Mouse (Mus musculus) CH12.LX (cell line): ENCODE measurements at regions not wholly inside any gene's neighbourhood (a gene's known extent, or its start where the extent isn't known, plus 50 kb on each side); places are given as distances from the start of the nearest gene placed in this dataset.

Source experiments
- DNase-seq: peaks from one replicate; pipeline ENCODE4 v3.0.0-alpha.2; 2013; ENCODE audit errors: extremely low read depth
- H3K27ac ChIP-seq: 2 replicates; pipeline ENCODE4 v1.5.1; 2012; ENCODE audit warnings: low read depth, mild to moderate bottlenecking, control low read depth, moderate library complexity; ENCODE audit not compliant: insufficient read depth
- H3K27me3 ChIP-seq: replicated peaks from 2 replicates; pipeline ENCODE3; 2012; ENCODE audit warnings: inconsistent platforms
- H3K36me3 ChIP-seq, 2 experiments: replicated peaks in 1 of 2; 2 replicates each; pipeline versions ENCODE3 to v1.6.1; 2012; ENCODE audit warnings: inconsistent platforms in 1 of 2, low read length in 1 of 2, mild to moderate bottlenecking in 1 of 2, mixed read lengths in 1 of 2, moderate library complexity in 1 of 2; ENCODE audit not compliant: control insufficient read depth in 1 of 2, insufficient read depth in 1 of 2
- H3K4me1 ChIP-seq, 2 experiments: 2 replicates each; pipeline ENCODE4 v1.6.1; 2012; ENCODE audit warnings: inconsistent platforms in 1 of 2, moderate library complexity in 1 of 2; ENCODE audit not compliant: insufficient read depth in 2 of 2, control insufficient read depth in 1 of 2
- H3K4me2 ChIP-seq: 2 replicates; pipeline ENCODE4 v1.6.1; 2012; ENCODE audit warnings: low read depth, mild to moderate bottlenecking, control low read depth; ENCODE audit not compliant: poor library complexity, insufficient read depth, severe bottlenecking
- H3K4me3 ChIP-seq, 3 experiments: fragments of 150-350 bp in 1 of 3; sonication (generic) in 1 of 3; replicated peaks in 1 of 3; 2 replicates each; pipeline versions ENCODE3 to v1.5.1; 2011 to 2012; ENCODE audit warnings: low read depth in 2 of 3, low read length in 2 of 3, mild to moderate bottlenecking in 2 of 3, moderate library complexity in 2 of 3, control low read depth in 1 of 3, improper control_type of control experiment in 1 of 3, inconsistent platforms in 1 of 3, mixed read lengths in 1 of 3; ENCODE audit not compliant: poor library complexity in 1 of 3
- H3K79me2 ChIP-seq: replicated peaks from 2 replicates; pipeline ENCODE4 v1.6.1; 2012; ENCODE audit warnings: mild to moderate bottlenecking, moderate library complexity; ENCODE audit not compliant: control insufficient read depth, poor library complexity, insufficient read depth, severe bottlenecking; ENCODE audit errors: extremely low read depth
- H3K9ac ChIP-seq: 2 replicates; pipeline ENCODE4 v1.6.1; 2012; ENCODE audit warnings: low read depth, mild to moderate bottlenecking, control low read depth, moderate library complexity; ENCODE audit not compliant: insufficient read depth
- H3K9me3 ChIP-seq: replicated peaks from 2 replicates; pipeline ENCODE3; 2012; ENCODE audit warnings: low read length, inconsistent platforms, mixed read lengths
- E2F4 ChIP-seq: IDR thresholded peaks from 2 replicates; pipeline ENCODE4 v1.6.1; 2011; ENCODE audit warnings: low read depth, low read length, improper control_type of control experiment; ENCODE audit not compliant: insufficient replicate concordance
- ELF1 ChIP-seq: IDR thresholded peaks from 2 replicates; pipeline ENCODE4 v1.6.1; 2014; ENCODE audit warnings: low read depth, mild to moderate bottlenecking, inconsistent platforms, low read length, improper control_type of control experiment
- EP300 ChIP-seq: IDR thresholded peaks from 2 replicates; pipeline ENCODE4 v1.6.1; 2011; ENCODE audit warnings: low read length, improper control_type of control experiment
- ETS1 ChIP-seq: conservative IDR thresholded peaks from 2 replicates; pipeline ENCODE4 v1.6.1; 2012; ENCODE audit warnings: low read depth, mild to moderate bottlenecking, inconsistent platforms, low read length, improper control_type of control experiment, moderate library complexity
- GABPA ChIP-seq: IDR thresholded peaks from 2 replicates; pipeline ENCODE4 v1.6.1; 2012; ENCODE audit warnings: low read depth, low read length, improper control_type of control experiment, inconsistent platforms; ENCODE audit not compliant: insufficient replicate concordance
- IRF4 ChIP-seq: IDR thresholded peaks from 2 replicates; pipeline ENCODE4 v1.6.1; 2014; ENCODE audit warnings: low read depth, mild to moderate bottlenecking, inconsistent platforms, low read length, improper control_type of control experiment
- JUN ChIP-seq: IDR thresholded peaks from 2 replicates; pipeline ENCODE4 v1.6.1; 2011; ENCODE audit warnings: low read depth, mild to moderate bottlenecking, low read length, improper control_type of control experiment, moderate library complexity; ENCODE audit not compliant: insufficient read depth
- JUND ChIP-seq: conservative IDR thresholded peaks from 2 replicates; pipeline ENCODE4 v1.6.1; 2011; ENCODE audit warnings: low read depth, low read length, improper control_type of control experiment
- MAX ChIP-seq: IDR thresholded peaks from 2 replicates; pipeline ENCODE4 v1.6.1; 2011; ENCODE audit warnings: low read length, improper control_type of control experiment
- MAZ ChIP-seq: IDR thresholded peaks from 2 replicates; pipeline ENCODE4 v1.6.1; 2012; ENCODE audit warnings: low read depth, mild to moderate bottlenecking, inconsistent platforms, low read length, improper control_type of control experiment, moderate library complexity
- MEF2A ChIP-seq: IDR thresholded peaks from 2 replicates; pipeline ENCODE4 v1.6.1; 2014; ENCODE audit warnings: low read depth, mild to moderate bottlenecking, inconsistent platforms, low read length, improper control_type of control experiment, borderline replicate concordance
- MXI1 ChIP-seq: IDR thresholded peaks from 2 replicates; pipeline ENCODE4 v1.6.1; 2011; ENCODE audit warnings: mild to moderate bottlenecking, low read depth, low read length, improper control_type of control experiment
- MYC ChIP-seq: IDR thresholded peaks from 2 replicates; pipeline ENCODE4 v1.6.1; 2011; ENCODE audit warnings: low read depth, mild to moderate bottlenecking, improper control_type of control experiment, low read length
- NRF1 ChIP-seq: IDR thresholded peaks from 2 replicates; pipeline ENCODE4 v1.6.1; 2014; ENCODE audit warnings: low read depth, mild to moderate bottlenecking, inconsistent platforms, low read length, improper control_type of control experiment, moderate library complexity
- PAX5 ChIP-seq: IDR thresholded peaks from 2 replicates; pipeline ENCODE4 v1.6.1; 2012; ENCODE audit warnings: low read length, inconsistent platforms, mixed read lengths
- RAD21 ChIP-seq: IDR thresholded peaks from 2 replicates; pipeline ENCODE4 v1.6.1; 2011; ENCODE audit warnings: low read depth, mild to moderate bottlenecking, low read length, improper control_type of control experiment, moderate library complexity
- RCOR1 ChIP-seq: conservative IDR thresholded peaks from 2 replicates; pipeline ENCODE4 v1.6.1; 2012; ENCODE audit warnings: low read depth, mild to moderate bottlenecking, inconsistent platforms, low read length, improper control_type of control experiment
- TBP ChIP-seq: conservative IDR thresholded peaks from 2 replicates; pipeline ENCODE4 v1.6.1; 2011; ENCODE audit warnings: low read depth, low read length, improper control_type of control experiment
- UBTF ChIP-seq: IDR thresholded peaks from 2 replicates; pipeline ENCODE4 v1.6.1; 2012; ENCODE audit warnings: low read depth, mild to moderate bottlenecking, inconsistent platforms, low read length, improper control_type of control experiment, moderate library complexity
- USF1 ChIP-seq: IDR thresholded peaks from 2 replicates; pipeline ENCODE4 v1.6.1; 2014; ENCODE audit warnings: low read depth, mild to moderate bottlenecking, inconsistent platforms, low read length, improper control_type of control experiment
- USF2 ChIP-seq: conservative IDR thresholded peaks from 2 replicates; pipeline ENCODE4 v1.6.1; 2011; ENCODE audit warnings: low read depth, low read length, improper control_type of control experiment
- ZC3H11A ChIP-seq: IDR thresholded peaks from 2 replicates; pipeline ENCODE4 v1.6.1; 2012; ENCODE audit warnings: low read depth, mild to moderate bottlenecking, inconsistent platforms, low read length, improper control_type of control experiment
- ZNF384 ChIP-seq: IDR thresholded peaks from 2 replicates; pipeline ENCODE4 v1.6.1; 2012; ENCODE audit warnings: low read depth, low read length, improper control_type of control experiment, inconsistent platforms
- dilution Hi-C: fragments of 300-500 bp; cut with MboI; formaldehyde crosslinking; loops from 2 replicates; pipeline ENCODE4 v1.14.3; 2020; ENCODE audit warnings: low sequenced_read_pairs; ENCODE audit not compliant: extremely low pct_unique_long_range_greater_than_20kb, extremely low pct_ligation_motif_present
- in situ Hi-C: fragments of 300-500 bp; cut with MboI; formaldehyde crosslinking; loops from 3 replicates; pipeline ENCODE4 v1.14.3; 2019; ENCODE audit warnings: low sequenced_read_pairs, low pct_ligation_motif_present, low pct_unique_long_range_greater_than_20kb, mixed read lengths

- Histone ChIP-seq H3K9me3 (peaks cover 70% of the 10 kb centered on the region), H3K4me1 (no peaks in the 10 kb centered on the region), H3K4me2 (no peak overlapping the region), H3K27me3 (no peaks in the 10 kb centered on the region), H3K36me3 (no peaks in the 10 kb centered on the region), H3K79me2 (no peaks in the 10 kb centered on the region), H3K27ac (no peak overlapping the region), H3K9ac (no peak overlapping the region), H3K4me3 (no peak overlapping the region)
- DNase-seq, result no peak
- dilution Hi-C loops (no loop called here), in situ Hi-C loops (no loop called here)
- TF ChIP-seq ZNF384, result no peak
- TF ChIP-seq PAX5, result no peak
- no peak for TF ChIP-seq ZC3H11A
- no peak for TF ChIP-seq JUN
- TF ChIP-seq IRF4, result no peak
- TF ChIP-seq E2F4, result no peak
- no peak for TF ChIP-seq ELF1
- no peak for TF ChIP-seq NRF1
- no peak for TF ChIP-seq USF2
- TF ChIP-seq EP300, result no peak
- TF ChIP-seq USF1, result no peak
- no peak for TF ChIP-seq UBTF
- no peak for TF ChIP-seq MYC
- no peak for TF ChIP-seq MAZ
- no peak for TF ChIP-seq MAX
- no peak for TF ChIP-seq MXI1
- no peak for TF ChIP-seq MEF2A
- TF ChIP-seq RCOR1, result no peak
- TF ChIP-seq JUND, result no peak
- no peak for TF ChIP-seq ETS1
Observed at GRCm38 (mm10) chr7:70633577-70633976, 267.0 kb upstream of the Nr2f2 start.

- dilution Hi-C loops, result no loop called here
- no peak overlapping the region for H3K27ac ChIP-seq
- in situ Hi-C loops, result no loop called here
- H3K9me3 ChIP-seq, result peaks cover 74% of the 10 kb centered on the region
- no peaks in the 10 kb centered on the region for H3K27me3 ChIP-seq
- H3K4me2 ChIP-seq, result no peak overlapping the region
- no peaks in the 10 kb centered on the region for H3K79me2 ChIP-seq
- no peaks in the 10 kb centered on the region for H3K4me1 ChIP-seq
- no peak overlapping the region for H3K4me3 ChIP-seq
- no peaks in the 10 kb centered on the region for H3K36me3 ChIP-seq
- no peak for DNase-seq
- no peak overlapping the region for H3K9ac ChIP-seq
- TF ChIP-seq TBP (no peak), USF1 (no peak), RAD21 (no peak), GABPA (no peak), MEF2A (no peak)
Observed at GRCm38 (mm10) chr7:70625643-70626231, 259.2 kb upstream of the Nr2f2 start.
